12 mouse cellular contexts compared by ENCODE assay signal in genomic region chr2:22741222-22741621, GRCm38 (mm10). TPM values are rescaled to one million over a fixed set of nuclear protein-coding genes. Genes with fewer than 3 reads are reported as not detected.
A peak's percentile ranks its signal among the peaks of the same experiment; 100 is the strongest.
DNase-seq lines count a peak whose midpoint lies in the region; ATAC-seq and TF ChIP-seq lines count a peak whose summit lies in the region.
"Had no signal": no experiment of that assay in that cellular context is flagged by ENCODE, and none has a peak within 500 bp of the region (broad histone marks: within the 10 kb centered on the region; RNA-seq: fewer than 3 reads in every experiment).

No protein-coding gene starts in this region.

- ATAC-seq in common myeloid progenitor, adult 5-6 weeks (replicated peaks; ENCODE audit: low read depth, poor library complexity, severe bottlenecking): 0 out of 2 replicates have a peak, but pooled peaks have one; percentile 34
- ATAC-seq: midbrain, embryonic 16.5 days had no signal

- 66% methylated on average over 3 of the region's 3 CpGs for WGBS in embryonic facial prominence, embryonic 10.5 days

- no peak for TF ChIP-seq EP300 in ES-Bruce4 (IDR thresholded peaks at IDR 0.05; ENCODE audit: insufficient read depth, low read depth, low read length)

- peaks cover 2% of the 10 kb centered on the region; the same call in 1 of the 2 replicates for H3K27me3 ChIP-seq in ES-Bruce4 (ENCODE audit: control insufficient read depth, insufficient read depth, low read length, poor library complexity, severe bottlenecking)
- H3K27me3 ChIP-seq in embryonic facial prominence, embryonic 10.5 days (replicated peaks; ENCODE audit: low read depth, poor library complexity, severe bottlenecking): no peaks in the 10 kb centered on the region; the same call in 1 of the 2 replicates

- no peak for TF ChIP-seq POLR2A in ES-Bruce4 (IDR thresholded peaks at IDR 0.05; ENCODE audit: insufficient read depth, low read length)

- no peak overlapping the region for H3K4me3 ChIP-seq in ES-Bruce4 (ENCODE audit: low read depth, low read length)
- no peak overlapping the region for H3K4me3 ChIP-seq in embryonic facial prominence, embryonic 10.5 days
- H3K4me3 ChIP-seq: liver, embryonic 15.5 days had no signal

- TF ChIP-seq CTCF in ES-Bruce4 (IDR thresholded peaks at IDR 0.05; ENCODE audit: low read depth, low read length): peak; percentile 30

- H3K36me3 ChIP-seq in ES-Bruce4 (ENCODE audit: control insufficient read depth, insufficient read depth, low read length, poor library complexity, severe bottlenecking): no peaks in the 10 kb centered on the region
- H3K36me3 ChIP-seq in embryonic facial prominence, embryonic 10.5 days (replicated peaks): no peaks in the 10 kb centered on the region
- H3K36me3 ChIP-seq: liver, embryonic 15.5 days had no signal

- no peak overlapping the region for H3K27ac ChIP-seq in ES-Bruce4 (ENCODE audit: insufficient read depth, low read length)
- H3K27ac ChIP-seq in embryonic facial prominence, embryonic 10.5 days (replicated peaks): no peak overlapping the region
- H3K27ac ChIP-seq: liver, embryonic 15.5 days had no signal

- H3K9ac ChIP-seq in ES-Bruce4 (ENCODE audit: low read depth, poor library complexity, severe bottlenecking): no peak overlapping the region
- H3K9ac ChIP-seq: liver, embryonic 15.5 days had no signal

- H3K4me1 ChIP-seq in ES-Bruce4 (ENCODE audit: control insufficient read depth, insufficient read depth, low read length): no peaks in the 10 kb centered on the region
- H3K4me1 ChIP-seq in embryonic facial prominence, embryonic 10.5 days: peaks cover 4% of the 10 kb centered on the region

- intact Hi-C loops in left cerebral cortex, postnatal 4 days (cut with DNase I): no loop called here
- intact Hi-C loops in left cerebral cortex, postnatal 10 days (cut with DNase I): no loop called here
- intact Hi-C loops in heart, postnatal 25 days (cut with DNase I): no loop called here

- peak; percentile 8 for DNase-seq in cerebellum, adult 11-12 months
- DNase-seq in cerebellum, postnatal 4 days (ENCODE audit: low spot score in 2 of 2): no peak
- DNase-seq in left cerebral cortex, postnatal 4 days: peak; percentile 19
- no peak for DNase-seq in left cerebral cortex, postnatal 10 days (ENCODE audit: extremely low spot score in 1 of 2, low spot score in 2 of 2)
- DNase-seq in embryonic facial prominence, embryonic 10.5 days (ENCODE audit: low spot score): no peak
- no peak for DNase-seq in heart, postnatal 25 days (ENCODE audit: low spot score)
- DNase-seq: heart, postnatal 14 days; right cerebral cortex, postnatal 25 days had no signal

- peaks cover 20% of the 10 kb centered on the region for H3K9me3 ChIP-seq in ES-Bruce4 (replicated peaks; ENCODE audit: control insufficient read depth, insufficient read depth, low read length, poor library complexity, severe bottlenecking)
- no peaks in the 10 kb centered on the region for H3K9me3 ChIP-seq in embryonic facial prominence, embryonic 10.5 days
- H3K9me3 ChIP-seq: liver, embryonic 15.5 days had no signal

RNA-seq across cellular contexts. Expression of gene Apbb1ip, which starts 32.7 kb away (rescaled TPM):
- 1 to 10 TPM; 3.2 TPM for total RNA-seq in left cerebral cortex, postnatal 4 days (2021)
- total RNA-seq in left cerebral cortex, postnatal 10 days (2021): 1 to 10 TPM; 6.6 to 7.2 TPM
- 0.32 and 0.57 TPM in 2 replicates for polyA plus RNA-seq in ES-Bruce4 (2011; ENCODE audit: insufficient read depth, insufficient read length, low read depth, missing spikeins)
- total RNA-seq in common myeloid progenitor, adult 5-6 weeks (2017): 24.3 and 43.8 TPM in 2 replicates
- polyA plus RNA-seq in embryonic facial prominence, embryonic 10.5 days (2016; fragmentation: Nextera tagmentation; extraction: Ambion mirVana): 1.6 and 1.8 TPM in 2 replicates
- 1 to 10 TPM; 3.4 to 3.5 TPM for total RNA-seq in heart, postnatal 25 days (2021)

Comparison
In these comparisons a context has a peak if more than half of its experiments do, and no peak if none do; other contexts are left out.
1. DNase-seq: peak in cerebellum, adult 11-12 months (single experiment) and left cerebral cortex, postnatal 4 days (single experiment); none in cerebellum, postnatal 4 days (0 of 2), left cerebral cortex, postnatal 10 days (0 of 2), embryonic facial prominence, embryonic 10.5 days (single experiment) and heart, postnatal 25 days (single experiment).